Mouse (Mus musculus) skeletal muscle tissue, adult 2 months (tissue): Measurements from ENCODE around the gene Ppm1h.

Experiments
- DNase-seq: peaks from one replicate; pipeline ENCODE4 v3.0.0-alpha.2; 2012; ENCODE audit warnings: low read depth, low spot score

Gene Ppm1h

GRCm38 (mm10) chr10:122858904-122859641, 180.5 kb downstream of the Ppm1h start:
- DNase-seq = no peak

DNA sequence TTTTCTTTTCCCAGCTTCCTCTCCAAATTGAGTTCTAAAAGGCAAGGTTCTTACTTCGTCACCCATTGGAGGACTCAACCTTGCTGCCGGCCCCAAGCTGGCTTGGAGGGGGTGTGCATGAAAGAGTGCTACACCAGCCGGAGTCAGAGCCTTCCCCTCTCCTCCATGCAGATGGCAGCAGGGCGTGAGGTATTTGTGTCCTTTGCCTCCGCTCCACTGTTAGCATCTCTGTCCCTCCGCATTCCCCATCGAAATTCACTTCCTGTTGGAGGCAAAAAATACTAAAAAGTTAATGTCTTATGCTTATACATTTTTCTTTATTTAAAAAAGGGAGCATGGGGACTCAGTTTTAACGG, 181.1 kb downstream of the Ppm1h start:
- DNase-seq = no peak

DNA sequence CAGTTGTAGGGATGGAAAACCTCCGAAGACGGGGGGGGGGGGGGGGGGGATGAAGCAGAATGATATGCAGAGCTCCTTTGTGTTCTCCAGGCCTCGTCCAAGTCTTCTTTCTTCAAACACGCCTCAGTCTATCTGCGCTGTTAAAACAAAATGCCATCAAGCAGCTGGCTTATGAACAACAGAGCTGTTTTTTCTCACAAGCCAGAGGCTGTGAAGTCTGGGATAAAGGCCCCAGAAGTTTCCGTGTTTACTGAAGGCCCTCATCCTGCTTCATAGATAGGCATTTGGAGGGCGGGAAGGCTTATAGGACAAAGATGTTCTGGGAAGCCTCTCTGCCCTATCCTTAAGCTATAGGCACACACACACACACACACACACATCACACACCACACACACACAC, 181.5 kb downstream of the Ppm1h start:
- DNase-seq = no peak

DNA sequence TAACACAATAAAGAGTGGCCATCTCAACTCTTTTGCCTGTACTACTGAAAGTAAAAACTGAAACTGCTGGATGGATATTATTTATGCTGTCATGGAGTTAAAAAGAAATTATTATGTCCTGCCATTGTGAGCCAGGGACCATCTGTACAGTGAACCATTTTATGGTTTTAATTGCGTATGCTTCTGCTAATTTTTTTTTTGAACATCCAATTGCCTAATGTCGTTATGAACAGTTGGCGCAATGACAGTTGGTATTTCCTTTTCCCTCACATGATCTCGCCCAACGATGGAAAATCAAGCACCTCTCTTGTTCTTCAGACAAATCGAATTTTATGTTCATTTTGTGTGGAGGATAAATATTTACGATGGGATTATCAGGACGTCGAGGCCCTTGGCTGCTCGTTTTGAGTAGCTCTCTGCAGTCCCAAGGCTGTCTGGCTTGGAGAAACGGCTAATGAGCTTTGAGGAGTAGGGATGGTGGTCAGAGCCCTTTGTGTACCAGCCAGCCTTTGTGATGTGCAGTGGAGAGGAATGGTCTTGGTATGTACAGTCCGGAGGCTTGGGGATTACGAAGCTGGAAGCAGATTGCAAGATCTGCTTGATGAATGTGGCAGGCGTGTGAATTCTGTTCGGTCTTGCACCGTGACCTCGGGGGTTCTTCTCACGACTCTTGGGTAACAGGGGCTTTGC, 183.3 kb downstream of the Ppm1h start:
- DNase-seq = no peak

DNA sequence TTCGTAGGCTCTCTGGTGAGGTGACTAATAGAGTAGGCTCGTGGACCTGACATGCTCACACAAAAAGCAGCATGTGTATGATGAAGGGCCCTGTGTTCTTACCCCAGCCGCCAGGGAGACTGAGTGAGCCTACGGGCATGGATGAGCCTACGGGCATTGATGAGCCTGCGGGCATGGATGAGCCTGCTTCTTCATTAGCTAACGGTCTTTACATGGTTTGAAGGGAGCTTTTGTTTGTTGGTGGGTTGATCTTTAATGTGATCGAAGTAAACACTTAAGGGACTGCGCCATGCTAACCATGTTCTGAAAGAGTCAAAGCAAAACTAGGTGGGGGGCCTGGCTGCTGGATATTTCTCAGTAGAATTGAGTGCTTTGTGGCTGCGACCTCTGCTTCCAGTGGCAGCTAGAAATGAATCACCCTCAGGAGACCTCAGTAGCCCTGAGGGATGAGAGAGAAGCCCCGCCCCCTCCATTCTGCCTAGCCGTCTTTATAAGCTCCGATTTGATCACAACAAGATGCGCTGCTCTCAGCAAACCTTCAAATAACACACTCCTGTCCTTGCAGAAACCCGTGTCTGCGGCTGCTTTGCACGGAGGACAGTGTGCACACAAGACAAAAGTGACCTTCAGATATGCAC, 183.9 kb downstream of the Ppm1h start:
- DNase-seq = no peak

- DNase-seq = no peak
Observed at GRCm38 (mm10) chr10:122869865-122870503, 191.4 kb downstream of the Ppm1h start.

DNA sequence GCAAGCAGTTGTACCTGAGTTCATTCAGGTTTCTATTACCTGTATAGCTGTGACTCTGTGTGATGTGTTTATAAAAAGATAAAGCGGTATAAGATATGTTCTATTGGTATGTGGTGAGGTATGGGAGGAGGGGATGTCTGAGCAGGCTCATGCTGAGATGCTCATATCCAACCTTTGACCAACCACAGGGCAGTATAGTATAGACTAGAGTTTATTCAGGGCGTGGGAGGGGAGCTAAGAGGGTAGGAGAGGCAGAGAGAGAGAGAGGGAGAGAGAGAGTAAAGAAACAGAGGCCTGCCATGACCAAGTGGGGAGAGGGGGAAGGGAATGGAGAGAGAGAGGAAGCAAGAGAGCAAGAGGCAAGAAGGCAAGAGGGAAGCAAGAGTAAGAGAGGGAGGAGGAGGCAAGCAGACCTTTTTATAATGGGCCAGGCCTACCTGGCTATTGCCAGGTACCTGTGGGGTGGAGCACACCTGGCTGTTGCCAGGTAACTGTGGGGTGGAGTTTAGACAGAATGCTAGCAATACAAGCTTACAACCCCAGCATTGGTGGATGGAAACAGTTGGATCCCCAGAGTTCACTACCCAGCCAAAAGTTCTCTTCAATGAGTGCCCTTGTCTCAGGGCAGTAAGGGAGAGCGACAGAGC, 192.4 kb downstream of the Ppm1h start:
- DNase-seq = no peak

DNA sequence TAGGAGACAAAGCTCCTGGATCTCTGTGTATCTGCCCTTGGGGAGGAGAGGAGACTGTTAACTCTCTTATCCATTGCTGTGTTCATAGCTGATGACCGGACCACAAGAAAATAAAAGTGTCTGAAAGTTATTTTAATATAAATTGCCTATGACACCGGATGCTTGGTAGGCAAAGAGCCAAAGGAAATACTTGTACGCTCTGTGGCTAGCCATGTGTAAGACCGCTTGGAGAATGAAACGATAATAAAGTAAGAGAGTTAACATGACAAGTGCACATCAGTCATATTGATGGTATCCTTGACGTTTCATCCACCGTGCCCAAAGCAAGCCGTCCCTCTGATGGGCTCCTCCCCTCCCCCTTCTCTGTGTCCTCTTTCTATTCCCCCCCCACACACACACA, 194.2 kb downstream of the Ppm1h start:
- no peak for DNase-seq

DNA sequence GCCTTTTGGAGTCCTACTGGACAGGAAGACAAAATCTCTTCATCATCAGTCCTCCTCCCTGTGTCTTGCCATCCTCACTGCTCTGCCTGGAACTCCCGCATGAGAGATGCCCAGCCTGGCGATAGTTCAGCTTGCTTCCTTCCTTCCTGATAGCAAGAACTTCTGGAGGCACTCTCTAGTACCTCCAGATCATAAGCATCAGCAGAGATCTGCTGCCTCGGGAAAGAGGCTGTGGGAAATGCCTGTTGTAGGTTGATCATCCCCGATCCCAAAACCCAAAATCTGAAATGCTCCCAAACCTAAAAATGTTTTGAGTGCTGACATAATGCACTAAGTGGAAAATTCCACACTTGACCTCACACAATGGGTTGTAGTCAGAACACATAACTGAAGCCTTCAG, 198.4 kb downstream of the Ppm1h start:
- DNase-seq = no peak

GRCm38 (mm10) chr10:122877436-122877835, 198.9 kb downstream of the Ppm1h start:
- no peak for DNase-seq

DNA sequence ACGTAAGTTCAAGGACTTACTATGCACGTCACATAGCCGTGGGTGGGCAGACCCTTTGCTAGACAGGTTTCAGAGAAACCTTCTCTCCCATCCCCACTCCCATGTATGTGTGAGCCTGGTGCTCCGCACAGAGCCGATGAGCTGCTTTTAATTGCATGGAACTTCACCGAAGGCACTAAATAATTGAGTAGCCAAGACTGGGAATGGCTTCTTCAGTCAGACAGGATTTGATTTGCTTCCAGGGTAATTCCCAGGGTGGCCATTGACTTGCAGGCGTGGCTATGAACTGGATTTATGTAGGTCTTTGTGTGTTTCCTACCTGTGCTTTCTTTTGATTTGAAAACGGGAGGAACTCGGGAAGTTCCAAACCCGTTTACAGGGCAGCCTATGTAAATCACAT, 202.9 kb downstream of the Ppm1h start:
- no peak for DNase-seq

- no peak for DNase-seq
Observed at GRCm38 (mm10) chr10:122882614-122883013, 204.1 kb downstream of the Ppm1h start.

DNA sequence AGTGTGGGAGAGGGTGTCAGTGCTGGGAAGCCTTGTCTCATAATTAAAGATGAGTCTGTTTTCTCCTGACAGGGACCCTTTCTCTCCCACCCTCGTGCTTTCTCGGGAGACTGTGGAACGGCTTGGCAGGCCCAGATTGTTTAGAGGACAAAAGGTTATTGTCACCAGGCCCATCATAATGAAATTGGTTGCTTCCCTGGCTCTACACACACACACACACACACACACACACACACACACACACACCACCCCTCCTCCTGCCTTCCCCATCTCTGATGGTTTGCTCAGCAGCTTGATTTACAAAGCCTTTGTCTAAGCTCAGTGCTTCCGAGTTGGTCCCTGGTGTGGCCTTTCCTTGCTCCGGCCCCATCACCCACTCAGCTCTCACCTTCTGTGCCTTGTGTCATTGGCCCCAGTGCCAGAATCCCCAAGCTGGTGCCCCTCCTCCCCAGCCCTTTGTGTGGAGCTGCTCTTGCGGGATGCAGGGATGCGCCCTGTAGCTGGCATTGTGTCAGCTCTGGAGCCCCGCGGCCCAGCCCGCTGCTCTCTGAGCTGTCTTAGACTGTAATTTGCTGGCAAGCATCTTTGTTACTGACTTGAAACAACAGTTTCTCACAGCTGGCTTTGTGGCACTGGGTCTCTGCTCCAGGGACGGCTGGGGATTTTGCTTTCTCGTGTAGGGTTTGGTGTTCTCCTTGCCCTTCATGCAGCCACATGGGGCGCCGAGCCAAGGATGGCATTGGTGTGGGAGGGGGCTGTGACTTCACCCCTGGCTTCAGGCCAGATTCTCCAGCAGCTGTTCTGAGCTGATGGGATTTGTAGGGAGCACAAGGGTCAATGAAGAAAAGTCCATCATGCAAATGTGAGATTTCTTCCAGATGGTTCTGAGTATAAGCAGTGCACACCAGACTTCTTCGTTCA, 205.5 kb downstream of the Ppm1h start:
- DNase-seq = peak; percentile 46

- DNase-seq = no peak
Observed at GRCm38 (mm10) chr10:122885301-122885700, 206.7 kb downstream of the Ppm1h start.

- peak; percentile 68 for DNase-seq
Observed at GRCm38 (mm10) chr10:122886055-122886915, 207.7 kb downstream of the Ppm1h start.

- no peak for DNase-seq
Observed at GRCm38 (mm10) chr10:122886916-122887527, 208.5 kb downstream of the Ppm1h start.

DNA sequence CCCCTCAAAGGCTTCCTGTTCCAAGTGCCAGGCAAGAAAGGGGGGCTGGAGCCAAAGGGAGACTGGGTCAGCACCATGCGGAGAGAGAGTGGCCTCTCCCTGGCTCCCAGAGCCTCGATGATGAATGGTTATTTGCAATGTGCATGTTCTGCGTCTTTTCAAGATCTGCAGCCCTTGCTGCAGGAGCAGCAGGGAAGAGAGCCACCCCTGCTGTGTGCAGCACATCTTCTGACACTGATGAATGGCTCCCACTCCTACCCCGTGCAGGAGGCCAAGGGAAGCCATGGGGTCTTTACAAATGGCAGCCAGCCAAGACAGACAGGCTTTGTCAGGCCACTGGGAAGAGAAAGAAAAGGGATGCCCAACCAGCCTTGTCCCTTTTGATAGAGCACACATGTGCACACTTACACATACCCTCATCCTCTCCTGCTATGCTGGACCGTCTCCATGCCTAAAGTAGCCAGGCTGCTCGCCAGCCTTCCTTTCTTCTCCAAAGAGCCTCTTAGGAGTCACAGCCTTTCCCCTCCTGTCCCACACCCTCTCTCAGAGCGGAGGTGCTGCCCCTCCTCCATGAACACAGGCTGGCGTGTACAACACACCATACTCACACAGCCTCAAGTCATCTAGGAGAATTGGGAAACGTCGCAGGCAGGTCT, 209.1 kb downstream of the Ppm1h start:
- no peak for DNase-seq

GRCm38 (mm10) chr10:122890682-122891350, 212.3 kb downstream of the Ppm1h start:
- DNase-seq = peak; percentile 43
